Mouse (Mus musculus) testis, postnatal 10 days (tissue): ENCODE measurements around the gene Bst2.

Source experiments
- DNase-seq: peaks from one replicate; pipeline ENCODE4 v3.0.0; 2021; ENCODE audit warnings: low spot score

The Bst2 gene

DNA sequence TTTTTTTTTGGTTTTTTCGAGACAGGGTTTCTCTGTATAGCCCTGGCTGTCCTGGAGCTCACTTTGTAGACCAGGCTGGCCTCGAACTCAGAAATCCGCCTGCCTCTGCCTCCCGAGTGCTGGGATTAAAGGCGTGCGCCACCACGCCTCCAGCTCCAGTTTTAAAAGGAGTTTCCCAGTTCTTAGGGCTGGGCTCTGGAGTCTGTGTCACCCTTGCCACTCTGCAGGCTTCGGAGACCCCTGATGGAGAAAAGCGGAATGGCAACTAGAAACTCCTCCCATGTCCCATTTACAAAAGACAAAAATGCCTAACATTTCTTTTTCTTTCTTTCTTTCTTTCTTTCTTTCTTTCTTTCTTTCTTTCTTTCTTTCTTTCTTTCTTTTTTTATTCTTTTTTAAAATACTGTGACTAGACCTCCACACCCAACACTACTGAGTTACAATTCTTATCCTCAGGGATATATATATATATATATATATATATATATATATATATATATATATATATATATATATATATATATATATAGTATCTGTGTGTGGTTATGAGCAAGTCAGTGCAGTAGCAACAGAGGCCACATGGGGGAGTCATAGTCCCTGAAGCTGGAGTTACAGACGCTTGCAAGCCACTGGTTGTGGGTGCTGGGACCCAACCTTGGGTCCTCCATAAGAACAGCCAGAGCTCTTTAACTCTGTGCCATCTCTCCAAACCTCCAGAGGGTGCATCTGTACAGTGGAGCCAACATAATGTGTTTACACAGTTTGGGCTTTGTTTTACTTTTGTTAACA lies 18.0 kb downstream of the Bst2 start:
- peak; percentile 79 for DNase-seq

- no peak for DNase-seq
Observed at GRCm38 (mm10) chr8:71516786-71517185, 20.5 kb downstream of the Bst2 start.

GRCm38 (mm10) chr8:71515043-71515442 lies 22.2 kb downstream of the Bst2 start:
- DNase-seq, result no peak

- DNase-seq, result no peak
Observed at GRCm38 (mm10) chr8:71513018-71513754, 24.1 kb downstream of the Bst2 start.

- no peak for DNase-seq
Observed at GRCm38 (mm10) chr8:71511644-71512043, 25.6 kb downstream of the Bst2 start, which contains the start of gene Plvap. Gene Plvap, minus strand, starts transcription at chr8:71511752.

GRCm38 (mm10) chr8:71509316-71509715 lies 27.9 kb downstream of the Bst2 start:
- DNase-seq, result no peak

DNA sequence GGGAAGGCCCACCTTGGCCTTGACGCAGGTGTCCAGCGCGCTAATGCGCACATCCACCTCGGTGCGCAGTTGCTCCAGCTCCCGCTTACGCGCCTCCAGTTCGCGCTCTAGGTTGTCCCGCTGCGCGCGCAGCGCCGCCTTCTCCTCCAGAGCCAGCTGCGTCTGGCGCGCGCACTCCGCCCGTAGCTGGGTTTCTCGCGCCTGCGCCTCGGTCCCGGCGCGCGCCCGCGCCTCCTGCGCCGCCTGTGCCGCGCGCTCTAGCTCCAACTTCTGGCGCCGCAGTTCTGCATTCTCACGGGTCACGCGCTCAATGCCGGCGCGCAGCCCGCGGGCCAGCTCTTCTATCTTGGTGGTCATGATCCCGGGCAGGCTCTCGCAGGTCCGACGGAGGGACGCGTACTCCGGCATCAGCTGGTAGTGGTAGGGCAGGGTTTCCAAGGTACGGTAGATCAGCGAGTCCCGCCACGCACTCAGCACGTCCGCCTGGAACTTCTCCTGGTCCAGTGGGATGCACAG lies 29.6 kb downstream of the Bst2 start:
- DNase-seq, result peak; percentile 78

DNA sequence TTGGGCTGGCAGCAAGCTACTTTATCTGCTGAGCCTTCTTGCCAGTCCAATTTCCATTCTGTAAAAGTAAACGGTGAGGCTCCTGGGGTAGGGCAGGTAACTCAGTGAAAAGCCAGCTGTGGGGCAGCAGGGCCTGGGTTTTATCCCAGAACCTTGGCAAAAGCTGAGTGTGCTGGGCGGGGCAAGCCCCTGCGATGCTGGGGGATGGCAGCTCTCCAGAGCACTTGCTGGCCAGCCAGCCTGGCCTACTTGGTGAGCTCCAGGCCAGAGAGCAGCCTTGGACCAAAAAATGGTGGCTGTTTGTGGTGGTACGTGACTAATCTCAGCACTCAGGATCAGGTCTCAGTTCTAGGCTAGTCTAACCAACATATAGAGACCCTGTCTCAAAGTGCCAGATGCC lies 31.3 kb downstream of the Bst2 start:
- DNase-seq, result no peak

GRCm38 (mm10) chr8:71505326-71505725 lies 31.9 kb downstream of the Bst2 start:
- no peak for DNase-seq

DNA sequence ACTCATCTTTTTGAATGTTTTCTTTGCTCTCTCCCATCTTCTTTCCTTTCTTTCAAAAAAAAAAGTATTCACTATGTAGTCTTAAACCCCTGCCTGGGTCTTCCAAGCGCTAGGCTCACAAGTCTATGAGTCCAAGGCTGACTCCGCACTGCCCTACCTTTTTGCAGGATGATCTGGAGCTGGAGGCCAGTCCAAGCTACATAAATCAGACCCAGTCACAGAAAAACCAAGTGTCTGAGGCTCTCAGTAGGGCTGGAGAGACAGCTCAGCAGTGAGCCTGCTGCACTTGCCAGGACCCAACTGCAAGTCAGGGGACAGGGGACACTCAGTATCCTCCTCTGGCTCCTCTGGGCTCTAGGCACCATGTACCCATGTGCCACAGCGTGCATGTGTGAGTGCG lies 32.9 kb downstream of the Bst2 start:
- no peak for DNase-seq

DNA sequence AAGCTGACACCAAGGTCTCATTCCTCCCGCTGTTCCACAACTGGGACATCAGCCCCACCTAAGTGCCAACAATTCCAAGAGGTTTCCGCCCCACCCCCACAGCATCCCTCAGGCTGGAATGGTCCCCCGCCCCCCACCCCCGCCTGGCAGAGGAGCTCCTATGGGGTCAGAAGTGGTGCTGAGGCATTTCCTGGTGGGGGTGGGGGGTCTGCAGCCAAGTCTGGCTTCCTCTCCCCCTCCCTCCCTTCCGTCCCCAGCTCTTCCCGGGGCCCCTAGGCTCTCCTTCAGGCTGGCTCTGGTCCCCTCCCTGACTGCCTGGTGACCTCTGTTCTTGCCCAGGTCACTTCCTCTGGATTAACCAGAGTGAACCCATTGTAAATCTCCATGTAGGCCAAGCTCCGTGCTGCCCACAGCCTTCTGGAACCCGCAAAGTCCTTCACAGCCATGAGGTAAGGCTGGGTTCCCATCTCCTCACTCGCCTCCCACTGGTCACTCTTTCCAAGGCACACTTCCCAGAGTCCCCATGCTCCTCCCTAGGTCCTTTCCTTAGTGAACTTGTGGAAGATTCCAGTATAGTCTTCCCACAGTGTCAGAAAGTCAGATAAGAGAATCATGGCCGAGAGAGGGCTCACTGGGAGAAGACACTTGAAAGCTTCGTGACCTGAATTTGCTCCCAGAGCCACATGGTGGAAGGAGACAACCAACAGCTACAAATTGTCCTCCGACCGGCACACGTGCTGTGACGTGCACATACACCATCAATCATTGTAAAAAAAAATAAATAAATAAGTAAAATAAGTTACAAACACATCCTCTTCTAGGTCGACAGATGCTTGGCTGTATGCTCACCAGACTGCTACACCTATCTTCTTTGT lies 38.2 kb downstream of the Bst2 start:
- no peak for DNase-seq

- no peak for DNase-seq
Observed at GRCm38 (mm10) chr8:71497881-71498501, 39.3 kb downstream of the Bst2 start.

DNA sequence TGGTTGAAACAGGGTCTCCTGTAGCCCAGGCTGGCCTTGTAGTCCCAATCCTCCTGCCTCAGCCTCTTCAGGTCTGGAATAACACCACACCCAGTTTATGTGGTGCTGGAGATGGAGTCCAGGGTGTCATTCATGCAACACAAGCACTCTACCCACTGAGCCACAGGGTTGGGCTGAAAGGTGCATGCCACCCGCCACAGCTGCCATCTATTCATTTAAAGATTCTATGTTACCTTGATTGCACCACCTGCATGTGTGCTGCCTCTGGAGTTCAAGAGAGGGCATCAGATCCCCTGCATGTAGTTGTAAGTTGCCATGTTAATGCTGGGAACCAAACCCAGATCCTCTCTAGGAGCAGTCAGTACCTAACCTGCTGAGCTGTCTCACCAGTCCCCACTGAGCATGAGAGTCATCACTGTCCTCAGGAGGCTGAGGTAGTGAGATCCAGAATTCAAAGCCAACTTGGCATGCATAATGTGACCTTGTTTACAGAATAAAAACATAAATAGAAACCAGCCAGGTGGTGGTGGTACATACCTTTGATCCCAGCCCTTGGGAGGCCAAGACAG lies 40.1 kb downstream of the Bst2 start:
- no peak for DNase-seq

- DNase-seq, result peak; percentile 91
Observed at GRCm38 (mm10) chr8:71496481-71496880, 40.8 kb downstream of the Bst2 start.

GRCm38 (mm10) chr8:71495811-71496210 lies 41.4 kb downstream of the Bst2 start:
- DNase-seq, result no peak

DNA sequence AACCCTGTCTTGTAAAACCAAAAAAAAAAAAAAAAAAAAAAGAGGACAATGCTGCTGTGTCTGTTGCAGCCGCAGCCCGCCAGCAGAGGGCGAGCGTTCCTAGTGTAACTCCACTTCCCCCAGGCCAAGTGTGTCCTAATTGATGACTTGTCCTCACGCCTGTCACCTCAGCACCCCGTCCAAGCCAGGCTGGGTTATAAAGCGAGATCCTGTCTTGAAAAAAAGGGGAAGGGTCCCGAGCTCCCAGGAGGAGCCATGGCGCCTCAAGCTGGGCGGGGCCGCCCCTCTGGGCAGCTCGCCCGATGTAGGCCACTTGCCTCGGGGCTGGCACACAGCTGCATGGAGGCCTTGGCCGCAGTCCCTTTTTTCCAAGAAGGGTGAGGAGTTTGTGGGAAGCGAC lies 42.2 kb downstream of the Bst2 start:
- DNase-seq, result peak; percentile 90

DNA sequence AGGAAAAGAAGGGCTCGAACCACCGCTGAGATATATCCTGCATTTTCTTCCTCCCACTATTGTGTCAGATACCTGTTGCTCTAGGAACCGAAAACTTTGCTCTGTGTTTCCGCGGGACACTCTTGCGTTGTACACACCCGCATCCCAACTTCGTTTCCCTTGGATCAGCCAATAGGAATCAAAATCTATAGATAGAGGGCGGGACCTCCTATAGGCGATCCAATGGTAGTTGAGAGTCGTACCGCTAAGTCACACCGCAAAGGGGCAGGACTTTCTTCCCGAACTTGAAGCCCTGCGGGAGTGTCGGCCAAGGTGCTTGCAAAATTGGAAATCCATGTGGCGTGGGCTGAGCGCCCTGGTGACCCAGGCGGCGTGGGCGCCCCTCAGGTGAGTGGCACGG lies 48.8 kb downstream of the Bst2 start:
- DNase-seq, result peak; percentile 86

GRCm38 (mm10) chr8:71487691-71488445 lies 49.4 kb downstream of the Bst2 start, which contains the start of gene Gtpbp3:
Gene Gtpbp3, plus strand, starts transcription at chr8:71488103.
- peak; percentile 85 for DNase-seq

DNA sequence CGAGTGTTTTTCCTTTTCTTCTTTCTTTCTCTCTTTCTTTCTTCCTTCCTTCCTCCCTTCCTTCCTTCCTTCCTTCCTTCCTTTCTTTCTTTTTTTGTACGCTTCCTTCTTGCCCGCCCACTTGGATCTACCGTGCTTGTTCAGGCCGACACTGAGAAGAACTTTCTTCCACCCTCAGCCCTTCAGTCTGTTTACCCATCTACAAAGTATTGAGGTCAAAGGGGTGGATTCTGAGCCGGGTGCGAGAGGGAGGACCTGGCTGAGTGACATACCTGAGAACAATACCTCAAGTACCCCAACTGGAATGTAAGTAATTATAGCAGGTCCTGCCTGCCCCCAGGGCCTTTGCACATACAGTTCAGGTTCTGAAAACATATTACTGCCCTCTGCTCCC lies 51.1 kb downstream of the Bst2 start:
- DNase-seq, result no peak
